Mouse (Mus musculus) heart, postnatal 25 days (tissue): ENCODE results near the gene Socs7. TPM values are rescaled to one million over a fixed set of nuclear protein-coding genes. Genes with fewer than 3 reads are reported as not detected.
"Not testable (repeated sequence)": the region's sequence is repeated elsewhere in the genome, so short reads cannot be mapped to it uniquely, and the experiment has no call there.

ENCODE experiments used
- DNase-seq: peaks from one replicate; pipeline ENCODE4 v3.0.0; 2022; ENCODE audit warnings: low spot score
- intact Hi-C: fragments of 180-260 bp; cut with DNase I; formaldehyde crosslinking; loops from one replicate; pipeline ENCODE4 v1.15.1; 2025
- total RNA-seq, 2 experiments: library from RNA; stranded (reverse); gene quantifications; 2 replicates each; pipeline ENCODE4 v1.2.3; 2021

Gene Socs7
- total RNA-seq = 10 to 100 TPM; 17.9 to 19.9 TPM

DNA sequence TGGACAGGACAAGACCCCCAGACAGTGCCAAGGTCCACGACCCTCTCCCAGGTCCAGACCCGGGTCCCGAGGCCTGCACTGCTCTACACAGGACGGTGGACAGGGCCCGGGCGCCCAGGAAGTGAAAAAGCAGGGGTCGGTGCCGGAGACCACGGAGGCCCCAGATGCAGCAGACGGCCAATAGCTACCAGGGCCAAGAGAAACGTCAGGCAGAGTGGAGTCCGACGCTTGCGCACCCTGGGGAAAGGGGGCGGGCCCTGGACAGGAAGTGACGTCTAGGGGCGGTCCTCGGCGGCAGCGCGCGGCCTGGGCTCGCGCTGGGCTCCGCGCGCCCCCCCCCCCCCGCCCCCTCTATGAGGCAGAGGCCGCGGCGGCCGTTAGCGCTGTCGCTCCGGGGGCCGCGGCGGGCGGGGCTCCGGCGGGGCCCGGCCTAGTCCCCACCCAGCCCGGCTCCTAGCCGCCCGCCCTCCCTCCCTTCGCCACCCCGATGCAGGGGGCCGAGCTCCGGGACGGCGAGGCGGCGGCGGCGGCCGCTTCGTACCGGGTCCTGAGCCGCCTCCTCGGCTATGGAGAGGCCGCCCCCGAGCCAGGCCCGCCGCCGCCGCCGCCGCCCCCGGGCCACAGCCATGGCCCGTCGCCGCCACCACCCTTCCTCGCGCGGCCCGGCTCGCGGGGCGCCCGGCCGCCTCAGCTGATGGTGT is at the start of gene Socs7:
Socs7 (plus strand) TSS at position 604 of the 701 bp plus-strand sequence.
- intact Hi-C loops = no loop called here
- DNase-seq = peak; percentile 87

DNA sequence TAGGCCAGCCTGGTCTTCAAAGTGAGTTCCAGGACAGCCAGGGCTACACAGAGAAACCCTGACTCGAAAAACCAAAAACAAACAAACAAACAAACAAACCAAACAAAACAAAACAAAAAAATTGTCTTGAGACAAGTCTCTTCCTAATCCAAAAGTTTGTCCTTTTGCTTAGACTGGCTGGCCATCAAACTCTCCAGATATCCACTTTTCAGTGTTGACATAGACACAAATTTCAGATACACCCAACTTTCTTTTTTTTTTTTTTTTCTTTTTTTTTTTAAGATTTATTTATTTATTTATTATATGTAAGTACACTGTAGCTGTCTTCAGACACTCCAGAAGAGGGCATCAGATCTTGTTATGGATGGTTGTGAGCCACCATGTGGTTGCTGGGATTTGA is 49.5 kb upstream of the Socs7 start:
- DNase-seq = not testable (repeated sequence)
- intact Hi-C loops = loop anchor here (5.0 to 10.0 kb wide), 3 partner anchors 48 to 116 kb away; no protein-coding TSS in a partner anchor

DNA sequence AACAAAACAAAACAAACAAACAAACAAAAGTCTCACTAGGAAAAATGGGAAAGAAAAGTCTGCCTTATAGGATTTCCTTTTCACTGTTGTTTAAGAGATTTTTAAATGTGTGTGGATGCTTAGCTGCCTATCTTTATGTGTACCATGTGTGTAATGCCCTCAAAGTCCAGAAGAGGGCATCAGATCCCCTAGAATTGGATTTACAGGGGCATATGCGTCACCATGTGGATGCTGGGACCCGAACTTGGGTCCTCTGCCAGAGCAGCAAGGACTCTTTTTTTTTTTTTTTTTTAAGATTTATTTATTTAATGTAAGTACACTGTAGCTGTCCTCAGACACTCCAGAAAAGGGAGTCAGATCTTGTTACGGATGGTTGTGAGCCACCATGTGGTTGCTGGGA is 48.2 kb upstream of the Socs7 start:
- no peak for DNase-seq
- intact Hi-C loops = loop anchor here (5.0 to 10.0 kb wide), 3 partner anchors 49 to 117 kb away; no protein-coding TSS in a partner anchor

DNA sequence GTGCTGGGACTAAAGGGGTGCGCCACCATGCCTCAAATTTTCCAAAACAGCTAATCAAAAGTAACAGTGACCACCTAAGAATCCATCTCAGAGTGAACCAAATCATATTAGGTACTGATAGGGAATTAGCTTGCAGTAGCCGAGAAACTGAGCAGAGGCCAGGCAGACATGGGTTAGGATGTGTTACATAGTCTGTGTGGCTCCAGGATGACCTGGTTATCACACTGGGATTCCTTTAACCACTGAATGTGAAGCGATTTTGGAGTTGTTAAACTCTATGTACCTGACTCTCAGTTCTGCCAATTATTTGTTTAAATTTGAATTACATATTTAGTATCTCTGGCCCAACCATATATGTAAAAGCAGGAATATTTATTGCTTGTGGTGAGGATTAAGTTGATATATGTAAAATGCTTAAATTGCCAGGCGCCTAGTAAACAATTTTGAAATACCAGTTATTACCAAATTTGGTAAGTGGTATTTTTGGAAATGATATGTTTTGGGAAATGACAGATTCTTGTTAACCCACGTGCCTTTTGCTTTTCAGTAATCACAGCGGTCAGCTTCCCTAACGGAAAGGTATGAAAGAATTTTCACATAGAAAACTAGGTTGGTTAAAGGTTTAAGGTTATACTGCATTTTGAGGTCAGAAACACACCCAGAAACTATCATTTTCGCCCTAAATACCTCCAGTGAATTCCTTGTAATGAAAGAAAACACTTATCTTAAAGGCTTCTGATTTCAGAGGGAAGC is 47.4 kb upstream of the Socs7 start:
- DNase-seq = no peak
- intact Hi-C loops = loop anchor here (1.0 to 10.0 kb wide), 4 partner anchors 35 to 118 kb away; partner anchors contain the start of gene Npepps

DNA sequence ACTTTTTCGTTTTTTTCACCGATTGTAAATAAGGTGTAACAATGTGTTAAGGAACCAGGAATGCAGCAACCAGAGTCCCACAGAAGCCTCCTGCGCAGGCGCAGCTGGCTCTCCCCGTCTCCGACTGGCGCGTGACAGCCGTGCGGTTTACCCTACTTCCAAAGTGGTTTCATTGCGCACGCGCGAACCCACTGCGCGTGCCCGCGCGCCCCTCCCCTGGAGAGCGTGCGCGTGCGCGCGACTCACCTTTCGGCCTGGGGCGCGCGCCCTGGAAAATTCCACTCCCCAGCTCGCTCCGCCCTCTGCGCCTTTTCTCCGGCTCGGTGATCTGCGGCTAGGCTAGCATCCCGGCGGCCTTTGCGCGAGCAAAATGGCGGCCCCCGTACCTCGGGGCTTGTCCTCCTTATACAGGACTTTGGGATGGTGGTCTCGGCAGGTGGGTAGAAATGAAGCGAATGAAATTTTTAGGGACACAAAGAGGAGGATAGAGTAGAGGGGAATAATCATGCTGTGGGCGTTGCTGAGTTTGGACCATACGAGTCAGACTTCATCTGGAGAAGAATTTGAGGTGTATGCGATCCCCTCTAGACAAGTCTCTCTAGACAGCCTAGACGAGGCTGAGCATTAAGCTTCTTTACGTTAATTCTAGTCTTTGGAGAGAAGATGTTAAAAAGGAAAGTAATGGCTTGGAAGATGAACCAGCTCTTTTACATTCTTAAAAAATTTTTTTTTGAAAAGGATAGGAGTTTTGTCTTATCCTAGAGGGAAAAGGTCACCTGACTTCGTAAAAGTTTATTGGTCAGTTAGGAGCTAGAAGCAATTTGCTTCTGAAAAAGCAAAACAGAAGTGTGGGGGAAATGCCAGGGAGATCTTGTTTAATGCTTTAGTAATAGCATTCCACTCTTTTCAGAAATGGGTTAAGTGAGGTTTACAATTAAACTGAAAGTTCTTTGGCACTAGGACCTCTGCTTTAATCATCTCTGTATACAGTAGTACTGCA is 46.5 kb upstream of the Socs7 start, which contains the start of gene Mrpl45:
Mrpl45 (plus strand) TSS at position 213 of the 1,000 bp plus-strand sequence.
- intact Hi-C loops = loop anchor here (1.0 to 10.0 kb wide), 2 partner anchors 36 to 51 kb away; partner anchors contain the start of gene Npepps
- DNase-seq = peak; percentile 99

DNA sequence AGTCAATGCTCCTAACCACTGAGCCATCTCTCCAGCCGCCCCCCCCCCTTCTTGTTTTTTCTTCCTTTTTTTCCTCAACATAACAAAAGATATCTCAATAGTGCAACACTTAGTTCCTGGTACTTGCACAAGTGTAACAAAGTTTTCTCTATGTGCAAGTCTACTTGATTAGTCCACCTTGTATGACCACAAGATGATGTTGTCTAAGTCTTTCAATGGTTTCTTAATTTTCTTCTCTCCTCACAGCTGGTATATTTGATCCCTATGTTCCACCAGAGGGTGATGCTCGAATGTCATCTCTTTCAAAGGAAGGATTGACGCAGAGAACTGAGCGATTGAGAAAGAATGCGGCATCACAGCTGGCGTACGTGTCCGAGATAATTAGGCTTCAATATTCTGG is 41.2 kb upstream of the Socs7 start:
- no peak for DNase-seq
- intact Hi-C loops = no loop called here

DNA sequence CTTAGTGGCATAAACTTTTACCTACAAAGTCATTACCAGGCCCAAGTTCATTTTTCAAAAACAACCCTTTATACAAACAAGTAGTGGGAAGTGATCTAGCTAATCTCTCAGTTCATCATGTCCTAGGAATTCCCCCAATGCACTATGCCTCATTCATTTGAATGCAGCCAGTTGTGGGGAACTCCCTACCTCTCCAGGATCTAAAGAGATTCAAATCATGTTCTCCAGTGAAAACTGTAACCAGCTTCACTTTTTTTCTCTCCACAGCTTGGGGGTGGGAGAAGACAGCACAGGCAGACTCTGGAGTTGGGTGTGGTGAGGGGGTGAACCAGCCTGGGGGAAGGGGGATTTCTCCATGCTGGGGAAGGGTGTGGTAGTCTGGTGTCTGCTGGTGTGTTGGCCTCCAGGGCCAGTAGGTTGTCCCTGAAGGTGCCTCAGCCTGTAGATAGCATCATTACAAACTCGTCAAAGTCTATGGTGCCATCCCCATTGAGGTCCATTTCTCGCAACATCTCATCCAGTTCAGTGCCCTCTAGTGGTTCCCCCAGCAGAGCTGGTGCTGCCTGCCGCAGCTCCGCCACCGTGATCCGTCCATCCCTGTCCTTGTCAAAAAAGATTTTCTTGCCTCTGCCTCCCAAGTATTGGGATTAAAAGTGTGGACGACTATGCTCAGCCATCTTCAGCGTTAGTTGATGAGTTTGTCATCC is 40.3 kb upstream of the Socs7 start:
- intact Hi-C loops = not testable (repeated sequence)

DNA sequence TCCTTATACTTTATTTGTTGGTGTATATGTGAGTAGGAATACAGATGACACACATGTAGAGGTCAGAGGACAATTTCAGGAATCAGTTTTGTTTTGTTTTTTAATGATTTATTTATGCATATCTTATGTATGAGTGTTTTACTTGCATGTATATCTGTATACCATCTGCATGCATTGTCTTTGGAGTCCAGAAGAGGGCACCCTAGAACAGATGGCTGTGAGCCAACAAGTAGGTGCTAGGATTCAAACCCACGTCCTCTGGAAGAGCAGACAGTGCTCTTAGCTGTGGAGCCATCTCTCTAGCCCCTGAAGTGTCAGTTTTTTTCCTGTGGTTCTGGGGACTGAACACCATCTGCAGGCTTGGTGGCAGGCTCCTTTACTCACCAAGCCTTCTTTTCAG is 37.1 kb upstream of the Socs7 start:
- DNase-seq = no peak
- intact Hi-C loops = loop anchor here (5.0 kb wide), 1 partner anchor 108 kb away; no protein-coding TSS in a partner anchor

More for the DNA sequence above, 40.3 kb upstream of the Socs7 start:
- not testable (repeated sequence) for DNase-seq

DNA sequence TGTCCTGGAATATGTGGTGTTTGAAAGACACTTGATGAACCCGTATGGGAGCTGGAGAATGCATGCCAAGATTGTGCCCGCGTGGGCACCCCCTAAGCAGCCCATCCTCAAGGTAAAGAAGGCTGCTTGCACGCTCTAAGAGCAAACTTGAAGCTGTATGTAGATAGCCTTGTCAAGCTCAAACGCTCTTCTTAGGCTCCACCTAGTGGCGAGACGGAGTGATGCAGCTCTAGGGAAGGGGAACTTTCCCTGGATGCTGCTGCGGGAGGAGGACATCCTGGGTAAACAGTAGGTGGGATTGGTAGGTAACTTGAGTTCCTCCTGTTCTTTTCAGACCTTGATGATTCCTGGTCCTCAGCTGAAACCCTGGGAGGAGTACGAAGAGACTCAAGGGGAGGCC is 34.2 kb upstream of the Socs7 start:
- no peak for DNase-seq
- intact Hi-C loops = loop anchor here (2.0 to 5.0 kb wide), 3 partner anchors 111 to 257 kb away; no protein-coding TSS in a partner anchor

DNA sequence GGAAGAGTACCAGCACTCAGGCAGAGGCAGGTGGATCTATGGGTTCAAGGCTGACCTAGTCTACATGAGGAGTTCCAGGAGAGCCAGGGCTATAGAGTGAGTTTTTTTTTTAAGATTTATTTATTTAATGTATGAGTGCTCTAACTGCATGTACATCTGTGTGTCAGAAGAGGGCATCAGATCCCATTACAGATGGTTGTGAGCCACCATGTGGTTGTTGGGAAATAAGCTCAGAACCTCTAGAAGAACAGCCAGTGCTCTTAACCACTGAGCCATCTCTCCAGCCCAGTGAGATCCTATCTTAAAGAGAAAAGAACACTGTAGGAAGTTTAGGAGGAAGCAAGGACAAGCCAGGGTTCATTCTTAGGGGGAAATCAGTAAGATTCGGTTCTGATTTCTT is 32.0 kb upstream of the Socs7 start:
- no peak for DNase-seq
- intact Hi-C loops = no loop called here

DNA sequence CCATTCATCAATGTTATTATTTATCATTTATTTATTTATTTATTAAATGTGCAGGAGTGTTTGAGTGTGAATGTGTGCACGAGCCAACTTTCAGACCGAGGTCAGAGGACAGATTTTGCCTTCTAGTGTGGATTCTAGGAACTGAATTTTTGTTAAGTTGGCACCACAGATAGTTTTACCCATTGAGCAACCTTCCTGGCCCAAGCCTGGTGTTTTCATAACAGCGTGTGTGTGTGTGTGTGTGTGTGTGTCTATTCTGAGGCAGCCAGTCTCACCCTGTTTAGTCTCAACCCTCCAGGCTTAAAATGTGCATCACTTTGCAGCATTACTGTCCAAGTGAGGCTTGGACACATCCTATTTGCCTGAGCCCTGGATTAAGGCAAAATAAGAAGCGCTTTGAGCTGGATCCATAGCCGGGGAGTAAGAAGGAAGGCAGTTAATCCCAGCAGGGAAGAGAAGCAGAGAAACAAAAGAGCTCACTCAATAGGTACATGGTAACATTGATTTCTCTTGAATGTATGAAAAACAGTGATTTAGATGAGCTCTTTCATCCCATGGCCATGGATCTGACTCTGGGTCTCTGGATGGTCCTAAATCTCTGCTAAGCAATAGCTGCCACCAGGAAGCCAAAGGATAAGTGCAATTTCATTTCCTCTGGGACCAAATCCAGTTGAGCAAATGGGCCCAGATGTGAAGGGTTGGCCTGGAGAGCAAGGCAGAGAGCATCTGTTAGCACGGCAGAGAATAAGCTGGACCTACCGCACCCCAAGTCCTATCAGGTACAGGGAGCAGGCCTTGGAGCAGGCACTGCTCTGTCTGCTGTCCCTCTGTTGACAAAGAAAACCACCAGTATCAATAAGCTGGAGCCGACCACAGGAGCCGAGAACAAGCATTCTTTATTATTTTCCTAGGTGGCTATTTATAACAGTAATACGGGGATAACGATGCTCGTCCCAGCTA is 30.8 kb upstream of the Socs7 start:
- DNase-seq = no peak
- intact Hi-C loops = no loop called here

DNA sequence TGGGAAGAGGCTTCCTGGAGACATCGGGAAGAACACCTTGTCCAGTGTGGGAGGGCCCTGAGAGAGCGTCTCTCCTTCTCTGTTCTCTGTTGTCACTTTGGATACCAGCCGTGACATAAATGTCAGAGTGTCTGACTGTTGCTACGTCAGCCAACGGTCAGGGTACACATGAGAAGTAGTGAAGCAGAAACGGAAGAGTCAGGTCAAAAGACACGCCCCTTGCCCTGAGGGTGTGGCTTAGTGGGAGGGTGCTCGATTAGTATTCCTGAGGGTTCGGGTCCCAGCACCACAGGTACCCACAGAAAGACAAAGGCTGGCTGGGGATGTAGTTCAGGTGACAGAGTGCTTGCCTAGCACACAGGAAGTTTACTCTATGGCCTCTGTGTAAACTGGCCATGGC is 29.3 kb upstream of the Socs7 start:
- DNase-seq = no peak
- intact Hi-C loops = no loop called here

DNA sequence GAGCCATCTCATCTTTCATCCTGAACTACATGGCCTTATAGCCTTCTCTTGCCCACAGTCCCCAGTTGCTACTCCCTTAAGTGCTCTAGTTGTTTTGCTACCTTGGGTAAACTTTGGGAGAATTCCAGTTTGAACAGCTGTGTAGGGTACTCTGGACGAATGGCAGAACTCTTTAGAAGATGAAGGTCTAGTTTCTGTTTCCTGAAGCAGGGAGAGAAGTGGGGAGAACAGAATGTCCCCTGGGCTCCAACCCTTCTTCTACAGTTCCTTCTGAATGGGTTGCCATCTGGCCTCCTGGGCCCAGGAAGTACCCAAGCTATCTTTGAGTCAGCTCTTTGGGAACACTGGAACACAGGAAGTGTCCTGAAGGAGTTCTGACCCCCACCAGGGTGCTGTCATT is 28.5 kb upstream of the Socs7 start:
- no peak for DNase-seq
- intact Hi-C loops = no loop called here

DNA sequence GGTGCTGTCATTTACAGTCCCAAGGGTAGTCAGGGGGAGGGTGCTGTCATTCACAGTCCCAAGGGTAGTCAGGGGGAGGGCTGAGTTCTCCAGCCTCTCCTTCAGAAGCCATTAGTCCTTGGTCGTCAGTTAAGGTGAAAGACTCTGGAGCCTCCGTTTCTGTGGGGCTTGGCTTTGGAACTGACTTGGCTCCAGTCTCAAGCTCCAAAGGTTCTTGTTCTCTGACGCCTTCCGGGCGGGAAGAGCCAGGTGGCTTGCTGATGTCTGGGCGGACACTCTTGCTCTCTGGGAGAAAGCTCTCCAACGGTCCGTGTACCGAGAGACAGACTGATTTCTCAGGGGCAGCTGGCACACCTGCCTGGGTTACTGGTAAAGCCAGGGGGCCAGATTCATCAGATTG is 28.0 kb upstream of the Socs7 start:
- intact Hi-C loops = no loop called here

DNA sequence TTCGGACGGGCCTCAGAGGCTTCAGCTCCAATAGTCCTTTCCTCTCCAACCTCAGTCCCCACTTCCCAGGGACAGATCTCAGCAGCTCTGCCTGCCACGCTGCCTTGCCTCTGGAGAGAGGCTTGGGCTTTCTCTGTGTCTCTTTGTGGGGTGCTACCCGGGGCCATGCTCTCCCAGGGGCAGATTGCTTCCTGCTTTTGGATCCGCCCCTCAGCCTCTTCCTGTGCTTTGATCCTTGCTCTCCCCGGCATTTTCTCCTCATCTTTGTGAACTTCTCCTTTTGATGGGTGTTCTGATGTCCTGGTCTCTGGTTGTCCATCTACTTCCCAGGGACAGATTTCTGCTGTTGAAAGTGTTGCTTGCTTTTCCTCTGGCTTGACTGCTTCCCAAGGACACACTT is 26.1 kb upstream of the Socs7 start:
- intact Hi-C loops = no loop called here
- DNase-seq = no peak

More for the DNA sequence above, 28.0 kb upstream of the Socs7 start:
- no peak for DNase-seq

DNA sequence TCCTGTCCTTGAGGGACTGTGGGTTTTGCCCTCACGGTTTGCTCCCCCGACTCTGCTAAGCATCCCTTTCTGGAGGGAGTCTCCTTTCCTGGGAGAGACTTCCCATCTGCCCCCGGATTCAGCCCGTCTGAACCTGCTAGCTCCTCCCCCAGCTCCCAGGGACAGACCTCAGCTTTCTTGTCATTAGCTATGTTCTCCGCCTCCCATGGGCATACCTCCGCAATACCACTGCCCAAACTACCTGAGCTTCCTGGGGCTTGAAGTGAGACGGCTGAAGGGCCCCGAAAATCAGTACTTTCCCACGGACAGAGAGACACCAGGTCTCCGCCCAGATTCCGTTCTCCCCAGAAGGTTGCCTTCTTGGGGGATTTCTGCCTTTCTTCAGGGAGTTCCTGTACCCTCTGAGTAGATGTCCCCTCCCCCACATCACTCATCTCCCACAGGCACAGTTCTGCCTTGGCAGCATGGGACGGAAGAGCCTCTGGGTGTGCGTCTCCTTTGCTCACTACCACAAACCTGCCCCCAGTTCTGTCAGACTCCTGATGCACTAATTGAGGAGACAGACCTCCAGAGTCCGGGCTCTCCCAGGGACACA is 25.5 kb upstream of the Socs7 start:
- DNase-seq = no peak
- intact Hi-C loops = no loop called here

DNA sequence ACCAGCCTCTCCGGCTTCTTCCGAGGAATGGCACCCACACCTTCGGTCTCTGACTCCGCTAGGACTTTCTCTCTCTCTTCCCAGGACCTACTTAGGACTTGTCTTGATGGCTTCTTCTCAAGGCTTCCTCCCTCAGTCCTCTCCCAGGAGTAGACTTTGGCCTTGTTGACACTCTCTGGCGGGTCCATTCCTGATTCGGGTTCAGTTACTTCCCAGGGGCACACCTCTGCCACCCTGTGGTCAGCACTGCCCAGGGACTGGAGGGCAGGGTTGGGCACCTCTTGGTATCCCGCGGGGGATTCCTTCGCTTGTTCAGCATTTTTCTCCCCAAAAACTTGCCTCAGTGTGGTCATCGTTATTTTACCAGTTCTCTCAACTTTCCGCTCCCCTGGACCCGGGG is 25.0 kb upstream of the Socs7 start:
- intact Hi-C loops = no loop called here
- no peak for DNase-seq
